Mouse (Mus musculus) midbrain, embryonic 10.5 days (tissue): ENCODE measurements at regions not wholly inside any gene's neighbourhood (a gene's known extent, or its start where the extent isn't known, plus 50 kb on each side); places are given as distances from the start of the nearest gene placed in this dataset.

Experiments
- DNase-seq: peaks from one replicate; pipeline ENCODE4 v3.0.0-alpha.2; 2017; ENCODE audit warnings: low spot score
- H3K27ac ChIP-seq: fragments of 300-500 bp; sonication (generic); replicated peaks from 2 replicates; pipeline ENCODE4 v1.5.1; 2016; ENCODE audit warnings: mild to moderate bottlenecking
- H3K27me3 ChIP-seq: fragments of 300-500 bp; sonication (generic); 2 replicates; pipeline ENCODE4 v1.6.1; 2016; ENCODE audit warnings: low read depth, mild to moderate bottlenecking; ENCODE audit not compliant: poor library complexity, severe bottlenecking
- H3K36me3 ChIP-seq: fragments of 300-500 bp; sonication (generic); 2 replicates; pipeline ENCODE4 v1.6.1; 2016; ENCODE audit warnings: mild to moderate bottlenecking, moderate library complexity
- H3K4me1 ChIP-seq: fragments of 300-500 bp; sonication (generic); 2 replicates; pipeline ENCODE4 v1.6.1; 2016
- H3K4me3 ChIP-seq: fragments of 300-500 bp; sonication (generic); 2 replicates; pipeline ENCODE4 v1.5.1; 2016; ENCODE audit warnings: mild to moderate bottlenecking, moderate library complexity
- H3K9me3 ChIP-seq: fragments of 300-500 bp; sonication (generic); replicated peaks from 2 replicates; pipeline ENCODE4 v1.6.1; 2016; ENCODE audit warnings: mild to moderate bottlenecking
- WGBS: fragments of 180-500 bp; shearing (Covaris S2); methylation state at CpG from one replicate; pipeline ENCODE4 v1.1.7; 2016; 5-methylcytosine and 5-hydroxymethylcytosine counted together

GRCm38 (mm10) chr13:44581947-44582766 lies 147.1 kb upstream of the Jarid2 start:
- Histone ChIP-seq H3K27ac (peak overlapping the region; percentile 28), H3K27me3 (peaks cover 28% of the 10 kb centered on the region), H3K4me3 (peak overlapping the region; percentile 41), H3K4me1 (peaks cover 47% of the 10 kb centered on the region), H3K9me3 (peaks cover 12% of the 10 kb centered on the region), H3K36me3 (no peaks in the 10 kb centered on the region)
- 20% methylated on average over 23 of the region's 23 CpGs for WGBS
- peak; percentile 46 for DNase-seq

- H3K9me3 ChIP-seq = peaks cover 12% of the 10 kb centered on the region
- no peak for DNase-seq
- H3K27me3 ChIP-seq = peaks cover 28% of the 10 kb centered on the region
- H3K36me3 ChIP-seq = no peaks in the 10 kb centered on the region
- peak overlapping the region; percentile 28; the same call in 1 of the 2 replicates for H3K27ac ChIP-seq
- peaks cover 47% of the 10 kb centered on the region for H3K4me1 ChIP-seq
- H3K4me3 ChIP-seq = peak overlapping the region; percentile 41; the same call in 1 of the 2 replicates
- WGBS = 8% methylated on average over 2 of the region's 2 CpGs
Observed at GRCm38 (mm10) chr13:44582767-44583085, 146.5 kb upstream of the Jarid2 start.

GRCm38 (mm10) chr13:44583614-44584013 lies 145.7 kb upstream of the Jarid2 start:
- Histone ChIP-seq H3K4me1 (peaks cover 47% of the 10 kb centered on the region), H3K27ac (no peak overlapping the region), H3K4me3 (no peak overlapping the region), H3K9me3 (peaks cover 8% of the 10 kb centered on the region), H3K36me3 (no peaks in the 10 kb centered on the region), H3K27me3 (peaks cover 28% of the 10 kb centered on the region)
- DNase-seq = no peak
- WGBS = 68% methylated on average over 5 of the region's 5 CpGs

- Histone ChIP-seq H3K27me3 (peaks cover 28% of the 10 kb centered on the region), H3K9me3 (peaks cover 2% of the 10 kb centered on the region; the same call in 1 of the 2 replicates), H3K36me3 (no peaks in the 10 kb centered on the region), H3K27ac (peak overlapping the region; percentile 49), H3K4me3 (no peak overlapping the region), H3K4me1 (peaks cover 47% of the 10 kb centered on the region)
- DNase-seq = no peak
- WGBS = 32% methylated on average over 8 of the region's 8 CpGs
Observed at GRCm38 (mm10) chr13:44584151-44584550, 145.1 kb upstream of the Jarid2 start.

GRCm38 (mm10) chr13:44584551-44584950 lies 144.7 kb upstream of the Jarid2 start:
- Histone ChIP-seq H3K4me1 (peaks cover 47% of the 10 kb centered on the region), H3K4me3 (no peak overlapping the region), H3K36me3 (no peaks in the 10 kb centered on the region), H3K27ac (peak overlapping the region; percentile 49), H3K27me3 (peaks cover 28% of the 10 kb centered on the region), H3K9me3 (no peaks in the 10 kb centered on the region)
- WGBS = 43% methylated on average over 4 of the region's 4 CpGs
- DNase-seq = no peak

GRCm38 (mm10) chr13:44587846-44588245 lies 141.4 kb upstream of the Jarid2 start:
- Histone ChIP-seq H3K4me1 (peaks cover 19% of the 10 kb centered on the region), H3K27ac (no peak overlapping the region), H3K36me3 (no peaks in the 10 kb centered on the region), H3K4me3 (no peak overlapping the region), H3K9me3 (no peaks in the 10 kb centered on the region), H3K27me3 (peaks cover 20% of the 10 kb centered on the region)
- 77% methylated on average over 4 of the region's 4 CpGs for WGBS
- no peak for DNase-seq

GRCm38 (mm10) chr13:44594645-44595044 lies 134.6 kb upstream of the Jarid2 start:
- no peak for DNase-seq
- 83% methylated on average over 5 of the region's 5 CpGs for WGBS
- peaks cover 5% of the 10 kb centered on the region; the same call in 1 of the 2 replicates for H3K27me3 ChIP-seq
- H3K36me3 ChIP-seq = no peaks in the 10 kb centered on the region
- no peak overlapping the region for H3K4me3 ChIP-seq
- H3K9me3 ChIP-seq = no peaks in the 10 kb centered on the region
- no peak overlapping the region for H3K27ac ChIP-seq
- no peaks in the 10 kb centered on the region for H3K4me1 ChIP-seq

GRCm38 (mm10) chr13:44597666-44598065 lies 131.6 kb upstream of the Jarid2 start:
- Histone ChIP-seq H3K36me3 (no peaks in the 10 kb centered on the region), H3K9me3 (no peaks in the 10 kb centered on the region), H3K4me1 (peaks cover 16% of the 10 kb centered on the region), H3K4me3 (no peak overlapping the region), H3K27ac (no peak overlapping the region), H3K27me3 (peaks cover 35% of the 10 kb centered on the region)
- 69% methylated on average over 1 of the region's 1 CpGs for WGBS
- no peak for DNase-seq

GRCm38 (mm10) chr13:44601024-44601423 lies 128.2 kb upstream of the Jarid2 start:
- 64% methylated on average over 2 of the region's 2 CpGs for WGBS
- no peaks in the 10 kb centered on the region for H3K9me3 ChIP-seq
- peaks cover 21% of the 10 kb centered on the region for H3K4me1 ChIP-seq
- H3K27me3 ChIP-seq = peaks cover 51% of the 10 kb centered on the region
- no peak overlapping the region for H3K27ac ChIP-seq
- H3K4me3 ChIP-seq = no peak overlapping the region
- no peak for DNase-seq
- no peaks in the 10 kb centered on the region for H3K36me3 ChIP-seq

- WGBS = 18% methylated on average over 6 of the region's 6 CpGs
- H3K36me3 ChIP-seq = no peaks in the 10 kb centered on the region
- H3K27me3 ChIP-seq = peaks cover 50% of the 10 kb centered on the region
- H3K9me3 ChIP-seq = no peaks in the 10 kb centered on the region
- DNase-seq = no peak
- peaks cover 21% of the 10 kb centered on the region for H3K4me1 ChIP-seq
- H3K4me3 ChIP-seq = no peak overlapping the region
- no peak overlapping the region for H3K27ac ChIP-seq
Observed at GRCm38 (mm10) chr13:44602658-44603057, 126.6 kb upstream of the Jarid2 start.

GRCm38 (mm10) chr13:44607316-44608285 lies 121.7 kb upstream of the Jarid2 start:
- H3K36me3 ChIP-seq = no peaks in the 10 kb centered on the region
- peaks cover 17% of the 10 kb centered on the region for H3K27me3 ChIP-seq
- 92% methylated on average over 13 of the region's 13 CpGs for WGBS
- H3K4me3 ChIP-seq = no peak overlapping the region
- no peak overlapping the region for H3K27ac ChIP-seq
- peaks cover 5% of the 10 kb centered on the region for H3K4me1 ChIP-seq
- DNase-seq = no peak
- no peaks in the 10 kb centered on the region for H3K9me3 ChIP-seq

GRCm38 (mm10) chr13:44608286-44608675 lies 121.0 kb upstream of the Jarid2 start:
- H3K4me3 ChIP-seq = no peak overlapping the region
- H3K27ac ChIP-seq = no peak overlapping the region
- WGBS = 85% methylated on average over 3 of the region's 3 CpGs
- H3K9me3 ChIP-seq = no peaks in the 10 kb centered on the region
- peaks cover 12% of the 10 kb centered on the region for H3K27me3 ChIP-seq
- H3K4me1 ChIP-seq = no peaks in the 10 kb centered on the region
- no peaks in the 10 kb centered on the region for H3K36me3 ChIP-seq
- DNase-seq = no peak
